Mouse (Mus musculus) right cerebral cortex, postnatal 4 days (tissue): ENCODE results near the gene Prrc2b.

Experiments
- DNase-seq: peaks from one replicate; pipeline ENCODE4 v3.0.0-alpha.2; 2022

Prrc2b gene

GRCm38 (mm10) chr2:32137667-32138266, 13.1 kb upstream of the Prrc2b start:
- peak; percentile 99 for DNase-seq

DNA sequence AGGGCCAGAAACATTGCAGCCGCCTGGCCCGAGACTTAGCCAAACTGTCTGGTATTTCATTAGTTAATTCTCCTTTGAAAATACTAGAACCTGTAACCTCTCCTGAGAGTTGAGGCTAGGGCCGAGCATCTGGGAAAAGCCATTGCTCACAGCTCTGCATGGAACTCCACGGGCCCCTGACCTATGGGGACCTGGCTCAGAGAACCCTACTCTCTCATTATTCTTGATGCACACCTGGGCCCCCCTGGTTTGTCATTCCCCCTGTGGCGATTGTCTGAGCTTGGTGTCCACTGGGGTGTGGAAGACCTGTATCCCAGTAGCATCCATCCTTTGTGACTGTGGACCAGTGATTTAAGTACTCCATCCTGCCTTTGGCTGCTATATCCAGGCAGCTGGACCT, 11.5 kb upstream of the Prrc2b start:
- no peak for DNase-seq

DNA sequence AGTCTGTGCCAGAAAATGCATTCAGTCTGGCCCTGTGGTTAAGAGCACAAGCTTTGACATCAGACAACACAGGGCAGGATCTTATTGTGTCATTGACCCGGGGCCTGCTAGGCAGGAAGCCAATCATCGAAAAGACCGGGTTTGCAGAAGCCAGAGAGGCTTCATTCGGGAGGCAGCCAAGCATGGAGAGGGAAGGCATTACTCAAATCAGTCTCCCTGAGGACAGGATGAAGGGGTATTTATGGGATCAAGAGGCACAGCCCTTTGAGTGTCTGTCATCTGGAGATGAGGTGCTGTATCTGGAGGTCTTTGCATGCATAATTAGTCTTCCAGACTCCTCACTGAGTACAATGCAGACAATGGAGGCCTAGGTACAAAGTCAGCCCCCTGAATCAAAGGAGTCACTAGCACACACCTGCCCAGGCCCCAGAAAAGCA, 10.4 kb upstream of the Prrc2b start:
- no peak for DNase-seq

- DNase-seq = no peak
These were observed 9.3 kb upstream of the Prrc2b start for GRCm38 (mm10) chr2:32141602-32142001.

DNA sequence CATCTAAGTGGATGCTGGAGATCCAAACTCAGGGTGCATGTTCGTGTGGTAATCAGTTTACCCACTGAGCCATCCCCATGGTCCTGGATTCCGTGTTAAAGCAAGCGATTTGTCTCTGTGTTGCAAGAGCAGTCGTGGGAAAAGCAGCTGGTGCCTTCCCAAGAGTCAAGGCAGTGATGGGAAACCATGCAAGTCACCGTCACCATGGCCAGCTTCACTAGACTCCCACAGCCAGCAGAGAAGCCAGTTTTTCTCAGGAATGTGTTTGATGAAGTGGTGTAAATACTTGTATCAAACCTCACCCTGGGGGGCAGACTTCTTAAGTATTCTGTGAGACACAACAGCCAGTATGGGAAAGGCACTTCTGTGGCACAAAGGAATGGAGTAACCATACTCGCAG, 8.5 kb upstream of the Prrc2b start:
- DNase-seq = no peak

GRCm38 (mm10) chr2:32144633-32145032, 6.2 kb upstream of the Prrc2b start:
- DNase-seq = no peak

GRCm38 (mm10) chr2:32146617-32147162, 4.2 kb upstream of the Prrc2b start:
- DNase-seq = no peak

GRCm38 (mm10) chr2:32150135-32150534, 747 bp upstream of the Prrc2b start:
- DNase-seq = no peak

- DNase-seq = no peak
These were observed 339 bp upstream of the Prrc2b start for GRCm38 (mm10) chr2:32150562-32150923.

GRCm38 (mm10) chr2:32151660-32152366, 931 bp downstream of the Prrc2b start:
- peak; percentile 46 for DNase-seq

DNA sequence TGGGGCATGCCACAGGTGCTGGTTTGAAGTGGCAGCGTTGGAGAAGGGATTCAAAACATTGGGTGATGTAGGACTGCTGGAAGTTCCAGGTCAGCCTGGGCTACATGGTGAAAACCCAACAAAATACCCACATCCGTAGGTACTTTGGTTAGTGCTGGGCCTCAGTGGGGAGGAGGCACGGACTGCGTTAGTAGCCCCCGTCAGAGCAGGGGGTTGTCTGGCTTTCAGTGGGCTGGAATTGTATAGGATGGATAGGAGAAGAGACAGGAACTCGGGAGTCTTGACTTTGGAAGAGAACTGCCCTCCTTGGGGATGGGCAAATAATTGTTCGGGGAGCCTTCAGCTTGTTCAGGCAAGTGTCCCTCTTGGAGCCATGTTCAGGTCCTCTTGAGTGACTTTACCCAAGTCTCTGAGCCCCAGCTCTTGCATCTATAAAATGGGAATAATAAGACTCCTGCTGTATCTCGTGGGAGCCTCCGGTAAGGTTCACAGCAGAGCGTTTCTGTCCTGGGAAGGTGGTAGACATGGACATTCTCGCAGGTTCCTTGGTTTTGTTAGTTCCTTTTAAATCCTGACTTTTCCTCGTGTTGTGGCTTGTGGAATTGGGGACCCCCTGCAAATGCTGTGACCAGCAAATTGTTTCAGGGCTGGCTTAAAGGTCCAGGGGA, 1.6 kb downstream of the Prrc2b start:
- DNase-seq = no peak

GRCm38 (mm10) chr2:32153041-32153790, 2.3 kb downstream of the Prrc2b start:
- no peak for DNase-seq

GRCm38 (mm10) chr2:32153791-32154119, 2.9 kb downstream of the Prrc2b start:
- no peak for DNase-seq

GRCm38 (mm10) chr2:32154334-32154997, 3.6 kb downstream of the Prrc2b start:
- DNase-seq = no peak

GRCm38 (mm10) chr2:32154998-32155541, 4.2 kb downstream of the Prrc2b start:
- no peak for DNase-seq

DNA sequence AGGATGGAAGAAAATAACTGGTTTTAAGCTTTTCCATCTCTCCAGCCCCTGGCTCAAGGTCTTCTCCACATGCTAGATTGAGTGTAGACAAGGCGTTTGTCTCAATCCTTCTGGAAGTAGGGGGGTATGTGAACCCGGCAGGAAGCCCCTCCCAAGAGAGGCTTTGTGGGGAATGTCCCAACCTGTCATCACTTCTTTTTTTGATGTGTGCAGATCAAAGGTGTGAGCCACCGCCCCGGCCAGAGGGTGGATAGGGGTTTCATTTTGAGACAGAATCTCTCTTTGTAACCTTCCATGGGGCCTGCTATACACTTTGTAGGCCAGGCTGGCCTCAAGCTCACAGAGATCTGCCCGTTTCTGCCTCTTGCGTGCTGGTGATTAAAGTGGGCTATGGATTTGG, 4.7 kb downstream of the Prrc2b start:
- no peak for DNase-seq

DNA sequence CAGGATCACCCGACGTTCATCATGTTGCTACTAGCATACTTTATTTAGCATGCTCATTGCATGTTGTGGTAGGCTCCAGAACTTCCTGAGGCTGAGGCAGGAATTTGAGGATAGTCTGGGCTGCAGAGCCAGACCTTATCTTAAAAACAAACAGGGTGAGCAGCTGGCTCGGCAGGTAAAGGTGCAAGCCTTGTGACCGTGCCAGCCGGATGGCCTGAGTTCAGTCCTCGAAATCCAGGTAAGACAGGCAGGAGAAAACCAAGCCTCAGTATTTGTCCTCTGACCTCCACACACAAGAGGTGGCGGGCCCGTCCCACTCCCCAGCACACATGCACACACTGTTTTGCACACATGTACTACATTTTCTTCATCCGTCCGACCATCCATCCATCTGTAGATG, 5.8 kb downstream of the Prrc2b start:
- no peak for DNase-seq

- DNase-seq = no peak
These were observed 6.4 kb downstream of the Prrc2b start for GRCm38 (mm10) chr2:32157328-32157727.

GRCm38 (mm10) chr2:32158616-32159239, 7.8 kb downstream of the Prrc2b start:
- DNase-seq = no peak

- DNase-seq = no peak
These were observed 9.6 kb downstream of the Prrc2b start for GRCm38 (mm10) chr2:32160525-32160924.

- DNase-seq = no peak
These were observed 10.1 kb downstream of the Prrc2b start for GRCm38 (mm10) chr2:32160967-32161366.

DNA sequence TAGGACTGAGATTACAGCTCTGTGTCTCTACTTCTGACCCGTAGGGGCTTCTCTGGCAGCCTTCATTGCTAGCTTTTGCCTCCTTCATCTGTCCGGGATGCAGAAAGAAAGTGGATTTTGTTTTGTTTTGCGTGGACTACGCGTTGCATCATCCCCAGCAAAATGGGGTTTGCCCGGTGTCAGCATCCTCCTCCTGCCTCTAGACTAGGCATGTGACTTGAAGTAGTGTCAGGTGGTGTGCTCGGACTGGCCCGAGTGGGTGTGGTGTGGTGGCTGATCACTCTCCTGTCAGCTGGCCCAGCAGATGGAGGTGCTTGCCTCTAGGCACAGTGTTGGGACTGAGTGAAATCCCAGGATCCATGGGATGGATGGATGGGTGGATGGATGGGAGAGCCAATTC, 11.2 kb downstream of the Prrc2b start:
- DNase-seq = no peak
